Mouse (Mus musculus) urinary bladder, postnatal 4 days (tissue): ENCODE measurements around the gene Rplp0.

Source experiments
- DNase-seq, 2 experiments: peaks; one replicate each; pipeline ENCODE4 v3.0.0; 2021 to 2022; ENCODE audit warnings: low spot score in 2 of 2

Gene Rplp0

DNA sequence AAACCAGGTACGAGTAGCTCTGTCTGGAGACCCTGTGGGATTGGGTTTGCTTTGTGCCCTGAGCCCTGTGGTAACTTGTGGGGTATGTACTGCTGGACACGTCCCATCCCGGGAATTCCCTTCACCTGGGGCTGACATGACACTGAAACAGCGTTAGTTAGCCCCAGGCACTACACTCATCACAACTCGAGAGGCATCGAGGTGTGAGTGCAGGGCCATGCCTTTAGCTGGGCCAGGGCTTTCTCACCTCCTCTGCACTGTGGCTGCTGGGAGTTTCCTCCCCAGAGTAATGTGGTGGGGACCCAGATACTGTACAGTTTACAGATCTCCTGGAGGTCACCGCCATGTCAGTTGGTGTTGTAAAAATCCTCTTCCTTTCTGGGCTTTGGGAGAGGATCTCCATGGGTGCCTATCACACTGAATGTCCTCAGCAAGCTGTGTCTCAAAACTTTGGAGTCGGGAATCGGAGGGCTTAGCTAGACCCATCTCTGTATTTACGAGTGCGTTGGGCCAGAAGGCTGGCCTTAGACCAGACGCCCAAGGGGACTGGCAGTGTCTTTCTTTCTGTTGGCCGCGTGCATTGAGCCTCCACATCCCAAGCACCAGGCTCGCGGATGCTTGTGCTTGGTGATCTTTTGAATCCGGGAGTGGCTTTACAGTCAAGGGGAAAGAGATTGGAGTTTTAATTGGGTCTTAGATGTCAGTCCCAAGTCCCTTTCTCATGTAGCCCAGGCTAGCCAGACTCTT, 32.6 kb upstream of the Rplp0 start:
- no peak for DNase-seq

DNA sequence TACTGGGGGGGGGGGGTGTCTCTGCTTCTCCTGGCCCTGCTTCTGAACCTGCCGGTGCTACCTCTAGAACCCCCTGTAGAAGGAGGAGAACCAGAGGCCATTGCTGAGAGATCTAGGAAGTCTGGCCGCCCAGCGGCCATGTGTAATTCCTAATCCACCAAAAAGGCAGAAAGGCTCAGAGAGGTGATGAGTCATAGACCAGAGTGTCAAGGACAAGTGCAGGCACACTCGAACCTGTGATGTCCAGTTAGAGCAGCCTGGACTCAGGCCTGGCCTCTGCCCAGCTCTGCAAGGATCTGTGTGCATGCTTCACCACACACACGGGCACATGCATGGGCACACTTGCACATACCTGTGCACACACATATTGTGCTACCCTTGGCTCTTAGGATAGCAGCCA, 31.1 kb upstream of the Rplp0 start:
- no peak for DNase-seq

DNA sequence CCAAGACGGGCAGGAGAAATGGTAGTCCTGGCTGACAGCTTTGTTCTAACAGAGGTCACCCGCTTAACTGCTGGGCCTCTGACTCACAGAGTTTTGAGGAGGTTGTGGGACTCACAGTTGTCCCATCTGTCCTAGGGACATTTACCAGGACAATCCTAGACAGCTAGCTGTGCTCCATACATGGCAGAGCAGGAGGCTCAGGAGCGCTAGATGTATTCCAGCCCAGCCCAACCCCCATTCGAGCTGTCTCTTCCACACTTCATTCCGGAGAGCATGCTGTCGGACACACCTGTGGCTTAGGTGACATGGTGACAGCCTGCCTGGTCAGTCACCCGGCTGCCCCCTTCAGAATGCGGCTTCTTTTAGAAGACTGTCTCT, 29.9 kb upstream of the Rplp0 start:
- no peak for DNase-seq

DNA sequence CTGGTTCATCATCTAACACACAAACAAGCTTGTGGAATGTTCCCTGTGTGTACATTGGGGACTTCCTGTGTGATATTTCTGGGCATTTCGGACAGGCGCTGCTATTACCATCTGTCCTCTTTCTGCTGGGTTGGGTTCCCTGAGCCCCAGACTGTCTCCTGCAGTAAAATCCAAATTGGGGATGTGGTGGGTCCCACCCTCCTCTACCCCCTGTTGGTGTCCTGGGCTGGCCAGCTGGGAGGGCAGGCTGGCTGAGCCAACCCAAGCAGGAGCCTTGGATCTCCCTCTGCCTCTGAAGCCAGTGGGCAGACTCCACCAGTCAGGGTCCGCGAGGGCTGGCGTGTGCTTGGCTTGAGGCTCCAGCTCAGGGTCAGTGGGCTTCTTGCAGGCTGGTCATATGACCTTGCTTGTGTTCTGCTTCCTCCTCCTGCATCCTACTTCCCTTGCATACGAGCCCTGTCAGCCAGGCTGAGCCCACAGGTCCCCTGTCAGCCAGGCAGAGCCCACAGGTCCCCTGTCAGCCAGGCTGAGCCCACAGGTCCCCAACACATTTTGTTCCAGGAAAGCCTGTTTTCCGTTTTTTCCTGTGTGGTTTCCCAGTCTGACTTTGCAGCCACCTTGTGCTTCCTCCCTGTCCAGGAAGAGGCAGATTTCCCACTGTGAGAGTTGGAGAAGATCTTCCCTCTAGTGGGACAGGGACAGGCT, 29.4 kb upstream of the Rplp0 start:
- DNase-seq = no peak

DNA sequence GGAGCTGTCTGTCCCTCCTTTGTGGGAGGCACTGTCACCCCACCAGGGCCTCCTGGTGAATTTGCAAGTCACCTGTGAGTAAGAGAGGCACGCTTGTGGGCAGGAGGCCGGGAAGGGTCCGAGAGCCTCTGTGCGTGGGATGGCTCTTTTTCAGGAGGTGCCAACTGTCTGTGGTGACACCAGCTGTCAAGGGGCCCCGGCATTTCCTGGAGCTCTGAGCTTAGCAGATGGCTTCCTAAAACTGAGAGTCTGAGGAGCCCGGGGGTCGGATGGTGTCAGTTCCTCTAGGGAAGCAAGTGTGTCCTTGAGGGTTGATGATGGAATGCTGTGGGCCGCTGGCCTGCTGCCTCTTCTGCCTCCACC, 28.8 kb upstream of the Rplp0 start:
- DNase-seq = no peak

DNA sequence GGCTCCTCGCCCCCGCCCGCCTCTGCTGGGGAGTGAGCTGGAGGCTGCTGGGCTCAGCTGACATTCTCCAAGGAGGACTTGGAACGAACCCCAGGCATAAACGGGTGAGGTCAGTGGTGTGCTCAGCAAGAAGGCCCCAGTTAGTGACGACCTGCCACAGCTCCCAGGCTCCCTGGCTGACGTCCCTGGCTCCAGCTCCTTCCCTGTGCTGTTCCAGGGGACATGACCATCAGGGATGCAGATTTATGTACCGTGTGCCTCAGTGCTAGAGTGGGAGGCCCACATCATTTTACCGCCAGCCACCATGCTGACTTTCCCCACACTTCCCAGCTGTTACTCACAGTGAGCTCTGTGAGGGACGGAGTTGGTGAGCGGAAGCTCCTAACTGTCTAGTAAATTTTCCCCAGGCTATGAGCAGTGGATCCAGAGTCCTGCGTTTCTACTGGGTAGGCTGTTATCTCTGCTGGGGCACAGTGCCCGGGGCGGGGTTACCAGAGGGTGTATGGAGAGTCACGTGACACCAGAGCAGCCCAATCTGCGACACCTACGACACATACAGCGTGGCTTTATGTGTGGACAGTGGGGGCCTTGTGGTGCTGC, 27.5 kb upstream of the Rplp0 start:
- DNase-seq = peak; percentile 80 to 81

DNA sequence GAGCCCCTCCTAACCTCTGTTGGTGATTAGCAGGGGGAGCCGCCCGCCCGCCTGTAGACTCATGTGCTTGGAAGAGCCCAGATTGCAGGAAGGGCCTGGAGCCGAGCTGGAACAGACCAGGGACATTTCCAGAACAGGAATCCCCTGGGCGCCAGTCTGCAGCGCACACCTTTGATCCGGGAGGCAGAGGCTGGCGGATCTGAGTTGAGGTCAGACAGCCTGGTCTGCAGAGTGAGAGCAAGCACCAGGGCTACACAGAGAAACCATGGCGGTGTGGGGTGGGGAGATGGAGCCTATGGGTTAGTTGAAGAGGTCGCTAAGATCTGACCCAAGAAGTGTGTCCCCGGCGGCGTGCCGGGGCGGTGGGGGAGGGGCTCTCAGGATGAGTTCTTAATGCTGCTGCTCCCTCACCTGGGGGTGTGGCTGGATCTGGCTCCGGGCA, 25.0 kb upstream of the Rplp0 start:
- DNase-seq = no peak

DNA sequence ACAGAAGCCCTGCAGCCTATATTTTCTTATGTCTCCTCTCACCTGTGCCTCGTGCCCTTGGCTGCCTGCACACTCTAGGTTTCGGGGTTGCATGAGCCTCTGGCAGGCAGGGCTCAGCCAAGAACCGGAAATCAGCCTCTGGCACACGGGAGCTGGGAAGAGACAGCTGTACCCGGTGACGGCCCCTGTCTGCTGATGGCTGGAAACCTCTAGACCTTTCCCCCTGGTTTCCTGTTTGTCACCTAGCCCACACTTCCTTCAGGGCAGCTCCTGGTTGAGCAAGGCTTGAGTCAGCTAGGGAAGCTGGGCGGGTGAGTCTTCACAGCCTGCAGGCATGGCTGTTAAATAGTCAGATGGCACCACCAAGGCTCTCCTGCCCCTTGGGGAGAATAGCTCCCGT, 24.4 kb upstream of the Rplp0 start:
- no peak for DNase-seq

DNA sequence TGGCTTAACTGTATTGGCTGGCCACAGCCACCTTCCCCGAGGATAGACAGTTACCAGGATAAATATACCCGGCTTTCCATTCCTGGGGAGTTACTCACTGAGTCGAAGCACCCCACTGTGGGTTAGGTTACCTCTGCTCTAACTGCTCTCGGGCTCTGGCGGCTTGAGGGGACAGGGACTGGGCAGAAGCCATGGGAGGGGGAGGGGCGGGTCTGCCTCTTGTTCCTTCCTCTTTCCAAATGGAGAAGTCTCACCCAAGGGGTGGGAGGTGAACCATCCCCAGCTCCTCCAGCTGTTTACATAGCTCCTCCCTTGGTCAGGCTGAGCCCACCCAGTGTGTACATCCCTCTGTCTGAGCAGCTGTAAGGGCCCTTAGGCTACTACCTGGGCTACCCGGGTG, 23.6 kb upstream of the Rplp0 start:
- DNase-seq = no peak

DNA sequence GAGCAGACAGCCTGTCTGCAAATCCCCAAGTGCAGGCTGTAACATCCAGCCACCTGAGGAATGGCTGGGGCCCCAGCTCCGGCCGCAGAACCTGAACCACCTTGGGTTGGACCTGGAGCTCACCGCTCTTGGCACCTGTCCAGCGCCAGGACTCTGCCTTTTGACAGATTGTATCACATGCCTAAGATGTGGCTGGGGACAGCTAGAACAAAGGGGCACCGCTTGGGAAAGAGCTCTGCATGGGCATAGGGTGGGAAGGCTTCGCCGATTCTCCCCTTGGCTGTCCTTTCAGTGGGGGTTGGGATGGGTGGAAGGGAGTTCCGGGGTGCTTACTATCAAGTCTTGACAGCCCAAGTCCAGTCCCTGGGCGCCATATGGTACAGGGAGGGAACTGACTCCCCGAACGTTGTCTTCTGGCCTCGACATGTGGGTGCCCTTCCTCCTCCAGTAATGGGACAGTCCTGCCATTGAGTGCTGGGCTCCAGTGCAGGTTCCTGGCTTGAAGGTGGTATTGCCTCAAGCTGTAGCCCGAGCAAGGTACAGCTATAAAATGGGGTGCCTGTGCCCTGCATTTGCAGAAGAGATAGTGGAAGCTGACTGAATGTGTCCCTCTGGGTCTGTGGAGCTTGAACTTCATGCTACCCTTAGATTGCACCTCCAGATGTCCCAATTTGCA, 21.1 kb upstream of the Rplp0 start:
- no peak for DNase-seq

DNA sequence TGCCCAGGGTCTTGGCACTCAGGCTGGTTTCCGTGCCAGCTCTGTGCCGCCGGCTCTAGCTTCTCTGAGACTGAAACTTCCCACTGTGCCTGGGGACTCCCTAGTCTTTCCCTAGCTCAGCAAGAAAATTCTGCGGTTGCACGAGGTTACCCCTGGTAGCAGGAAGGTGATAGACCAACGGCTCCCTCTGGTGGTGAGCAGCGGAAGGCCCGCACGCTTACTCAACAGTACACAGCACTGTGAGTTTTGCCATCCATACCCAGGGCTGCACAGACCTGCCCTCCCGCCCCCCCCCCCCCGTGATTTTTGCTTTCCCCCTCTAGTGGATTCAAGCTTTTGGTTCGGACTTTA, 20.6 kb upstream of the Rplp0 start:
- peak; percentile 78 to 95 for DNase-seq

DNA sequence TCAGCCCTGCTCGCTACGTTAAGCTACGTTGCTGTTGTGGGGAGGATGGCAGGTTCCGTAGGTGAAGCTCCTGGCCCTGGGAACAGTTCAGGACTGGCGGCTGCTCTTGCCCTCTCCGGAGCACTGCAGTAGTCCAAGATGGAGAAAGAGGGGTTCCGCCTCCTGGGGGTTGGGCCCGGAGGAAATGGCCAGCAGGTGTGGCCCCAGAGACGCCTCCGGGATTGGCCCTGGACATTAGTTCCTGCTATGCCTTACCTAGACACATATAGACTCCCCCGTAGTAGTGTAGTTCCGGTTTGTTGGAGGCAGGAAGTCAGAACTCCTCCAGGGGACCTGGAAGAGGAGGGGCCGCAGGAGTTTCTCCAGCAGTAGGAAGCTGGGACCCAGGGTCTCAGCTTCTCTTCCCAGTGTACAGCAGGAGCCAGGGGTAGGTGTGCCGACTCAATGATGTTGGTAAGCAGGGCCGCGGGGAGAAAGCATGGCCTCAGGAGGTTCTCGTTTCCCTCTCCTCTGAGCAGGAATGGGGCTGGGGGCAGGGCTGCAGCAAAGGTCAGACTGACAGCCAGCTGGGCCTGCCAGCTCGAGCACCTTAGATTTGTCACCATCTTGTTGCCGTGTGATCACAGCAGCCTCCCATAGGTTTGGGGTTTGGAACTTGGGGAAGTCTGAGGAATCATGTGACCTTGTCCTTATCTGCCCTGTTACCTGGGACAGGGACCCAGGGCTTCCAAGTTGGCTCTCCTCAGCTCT, 16.5 kb upstream of the Rplp0 start:
- DNase-seq = no peak

DNA sequence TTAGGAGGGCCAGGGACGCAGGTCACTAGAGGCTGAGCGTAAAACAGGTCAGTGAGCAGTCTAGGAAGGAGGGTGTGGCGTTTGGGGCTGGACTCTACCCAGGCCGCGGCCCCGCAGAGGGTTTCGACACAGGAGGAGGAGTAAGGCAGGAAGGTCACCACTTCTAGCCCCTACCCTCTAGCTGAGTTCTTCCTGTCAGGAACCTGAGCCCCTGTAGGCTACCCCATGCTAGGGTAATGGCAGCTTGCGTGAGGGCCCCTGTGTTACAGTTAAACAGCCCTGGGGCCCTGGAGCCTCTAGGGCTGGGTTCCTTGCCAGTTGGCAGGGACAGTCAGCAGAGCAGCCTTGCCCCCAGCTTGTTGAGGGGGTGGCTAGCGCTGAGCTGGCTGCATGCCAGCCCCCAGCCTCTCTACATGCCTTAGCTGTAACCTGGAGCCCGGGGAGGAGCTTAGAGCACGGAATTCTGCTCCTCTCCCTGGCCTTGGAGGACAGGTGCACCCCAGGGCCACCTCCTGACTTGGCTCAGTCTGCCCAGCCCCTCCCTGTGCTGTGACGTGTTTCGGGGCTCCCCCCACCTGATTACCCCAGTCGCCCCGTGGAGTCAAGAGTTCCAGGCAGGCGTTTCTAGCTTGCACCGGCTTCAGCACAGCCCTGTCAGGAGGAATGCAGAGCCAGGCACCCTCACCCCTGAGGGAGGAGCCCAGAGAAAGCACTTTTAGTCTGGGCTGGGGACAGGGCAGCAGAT, 15.6 kb upstream of the Rplp0 start:
- DNase-seq = peak; percentile 74 to 75

DNA sequence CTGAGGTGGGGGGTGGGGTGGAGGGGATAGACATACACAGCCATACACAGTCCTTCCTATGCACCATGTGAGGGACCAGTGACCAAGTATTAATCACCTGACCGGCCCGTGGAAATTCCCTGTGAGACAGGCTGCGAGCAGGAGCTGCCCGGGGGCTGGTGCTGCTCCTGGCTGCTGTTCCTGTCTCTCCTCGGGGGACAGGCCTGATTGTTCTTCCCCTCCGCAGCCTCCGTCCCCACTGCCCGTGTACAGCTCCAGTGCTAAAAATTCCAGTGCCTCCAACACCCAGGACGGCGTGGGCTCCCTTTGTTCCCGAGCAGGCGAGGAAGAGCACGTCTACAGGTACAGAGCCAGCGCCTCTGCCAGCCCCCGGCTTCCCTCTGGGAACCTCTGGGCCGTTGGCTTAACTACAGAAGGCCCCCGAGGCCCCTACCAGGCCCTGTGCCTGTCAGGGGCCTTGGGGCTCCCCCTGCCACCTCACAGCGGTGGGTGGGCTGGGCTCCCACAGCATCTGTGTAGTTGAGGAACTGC, 14.5 kb upstream of the Rplp0 start:
- no peak for DNase-seq

DNA sequence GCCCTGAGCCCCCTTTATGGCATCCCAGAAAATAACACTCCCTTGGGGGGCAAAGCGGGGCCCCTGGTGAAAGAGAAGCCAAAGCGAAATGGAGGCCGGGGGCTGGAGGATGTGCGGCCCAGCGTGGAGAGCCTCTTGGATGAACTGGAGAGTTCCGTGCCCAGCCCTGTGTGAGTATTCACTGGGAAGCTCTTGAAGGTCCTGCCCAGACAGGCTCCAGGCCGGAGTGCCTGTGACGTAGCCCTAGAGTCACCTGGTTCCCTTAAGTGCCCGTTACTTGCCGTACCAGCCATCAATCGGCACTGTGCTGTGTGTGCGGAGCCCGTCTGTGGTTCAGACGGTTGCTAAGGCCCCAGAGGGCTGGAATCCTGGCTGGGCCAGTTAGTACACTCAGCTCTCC, 13.6 kb upstream of the Rplp0 start:
- no peak for DNase-seq

DNA sequence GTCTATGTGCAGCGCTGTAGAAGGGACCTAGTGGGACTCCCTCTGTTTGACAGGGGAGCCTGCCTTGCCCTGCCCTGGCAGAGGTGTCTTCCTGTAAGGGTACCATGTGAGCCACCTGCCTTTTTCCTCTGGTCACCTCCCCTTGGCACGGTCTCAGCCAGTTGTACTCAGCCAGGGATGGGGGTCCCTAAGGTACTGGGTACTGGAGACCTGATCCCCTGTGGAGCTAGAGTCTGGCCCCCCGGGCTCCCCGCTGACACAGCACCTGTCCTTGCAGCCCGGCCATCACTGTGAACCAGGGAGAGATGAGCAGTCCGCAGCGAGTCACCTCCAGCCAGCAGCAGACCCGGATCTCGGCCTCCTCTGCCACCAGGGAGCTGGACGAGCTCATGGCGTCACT, 12.7 kb upstream of the Rplp0 start:
- no peak for DNase-seq

DNA sequence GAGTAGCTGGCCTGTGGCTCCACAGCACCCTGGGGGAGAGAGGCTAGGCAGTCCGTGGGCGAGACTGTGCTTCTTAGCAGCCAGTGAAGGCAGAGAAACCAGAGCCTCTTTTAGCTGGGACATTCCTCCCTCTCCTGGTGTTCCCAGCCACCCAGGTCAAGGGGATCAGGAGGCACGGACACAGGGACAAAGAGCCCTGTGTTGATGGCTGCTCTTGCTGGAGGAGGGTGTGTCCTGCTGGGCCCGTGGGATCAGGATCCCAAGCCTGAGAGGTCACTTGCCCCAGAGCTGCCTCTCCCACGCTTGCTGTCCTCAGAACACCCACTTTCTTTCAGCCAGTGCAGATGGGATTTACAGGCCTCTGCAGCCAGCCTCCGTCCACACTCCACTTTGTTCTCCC, 12.3 kb upstream of the Rplp0 start:
- DNase-seq = no peak

DNA sequence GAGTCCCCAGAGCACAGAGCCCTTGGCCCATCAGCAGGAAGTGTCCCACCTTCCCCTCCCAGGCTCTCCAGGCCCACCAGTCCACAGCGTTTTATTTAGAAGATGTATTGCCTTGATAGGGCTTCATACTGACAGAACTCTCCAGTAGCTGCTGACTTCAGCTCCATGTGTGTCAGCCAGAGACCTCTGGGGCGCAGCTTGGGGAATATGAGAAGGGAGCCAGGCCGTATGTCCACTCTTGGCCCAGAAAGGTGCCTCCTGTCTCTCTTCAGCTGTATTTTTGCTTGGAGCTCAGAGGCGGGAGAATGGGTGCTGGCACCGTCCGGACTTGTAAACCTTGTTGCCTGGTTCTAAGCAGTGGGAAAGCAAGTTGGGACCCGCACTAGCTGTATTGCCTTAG, 11.8 kb upstream of the Rplp0 start:
- no peak for DNase-seq

DNA sequence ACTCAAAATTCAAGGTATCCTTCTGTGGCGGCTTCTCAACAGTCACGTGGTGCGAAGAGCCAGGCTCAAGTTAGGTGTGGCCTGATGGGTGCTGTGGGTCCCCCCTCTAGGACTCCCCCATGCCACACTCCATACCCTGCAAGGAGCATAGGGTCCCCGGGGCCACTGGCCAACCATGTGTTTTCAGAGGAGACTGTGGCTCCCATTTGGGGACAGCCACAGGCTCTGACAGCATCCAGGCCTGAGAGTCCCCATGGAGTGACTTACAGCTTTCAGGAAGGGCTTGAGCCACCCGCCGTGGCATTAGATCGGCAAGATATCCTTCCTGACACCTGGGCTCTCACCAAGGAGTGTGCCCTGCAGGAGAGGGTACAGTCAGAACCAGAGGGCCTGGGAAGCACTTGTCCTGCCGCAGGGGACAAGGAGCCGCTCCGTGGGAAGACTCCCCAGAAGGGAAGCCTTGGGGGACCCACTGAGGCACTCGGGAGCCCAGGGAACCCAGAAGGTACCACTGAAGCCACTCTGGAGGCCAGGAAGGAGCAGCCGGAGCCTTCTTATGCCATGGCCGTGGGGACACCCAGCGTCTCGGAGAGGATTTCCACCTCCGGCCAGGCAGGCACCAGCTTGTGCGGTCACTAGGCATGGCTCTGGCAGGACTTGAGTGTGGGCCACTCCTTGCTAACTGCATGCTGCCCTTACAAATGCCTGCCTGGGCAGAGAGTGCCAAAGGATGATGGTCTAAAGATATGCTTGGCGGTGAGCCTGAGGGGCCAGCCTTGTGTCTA, 10.6 kb upstream of the Rplp0 start:
- DNase-seq = no peak

DNA sequence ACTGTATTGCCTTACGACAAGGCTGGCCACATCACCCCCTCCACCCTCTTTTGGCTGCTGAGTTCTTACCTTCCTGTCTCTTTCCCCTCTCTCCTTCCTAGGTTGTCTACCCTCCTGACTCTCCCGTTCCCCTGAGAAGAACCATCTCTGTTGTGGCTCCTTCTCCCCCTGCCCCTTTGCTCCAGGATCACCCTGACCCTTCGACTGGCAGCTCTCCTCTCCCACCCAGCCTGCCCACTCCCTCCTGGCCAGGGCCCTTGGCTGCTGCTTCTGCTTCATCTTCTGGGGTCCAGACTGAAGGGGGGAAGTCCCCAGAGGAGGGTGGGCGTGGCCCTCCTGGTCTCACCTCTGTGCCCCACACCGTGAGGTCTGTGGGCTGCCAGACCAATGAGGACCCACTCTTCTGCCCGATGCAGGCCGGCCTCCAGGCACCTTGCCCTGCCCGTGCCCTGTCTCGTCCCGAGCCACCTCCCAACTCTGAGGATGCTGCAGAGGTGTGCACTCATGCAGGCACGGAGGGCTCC, 8.7 kb upstream of the Rplp0 start:
- no peak for DNase-seq
